Mouse (Mus musculus): ENCODE measurements around the gene Sim2. TPM values are rescaled to one million over a fixed set of nuclear protein-coding genes. Genes with fewer than 3 reads are reported as not detected.

The Sim2 gene
- total RNA-seq, 4 experiments from 2014 or later: 15.8 to 18.6 (median 18.4) TPM

GRCm38 (mm10) chr16:94157819-94158218 is 73.1 kb downstream of the Sim2 start:
- DNase-seq (ENCODE audit: low spot score in 2 of 2): no peak

GRCm38 (mm10) chr16:94162000-94162399 is 77.3 kb downstream of the Sim2 start:
- no peak for DNase-seq (ENCODE audit: low spot score in 2 of 2)

GRCm38 (mm10) chr16:94163051-94163450 is 78.3 kb downstream of the Sim2 start:
- peak in 1 of 2 experiments; percentile 22 for DNase-seq (ENCODE audit: low spot score in 2 of 2)

- no peak for DNase-seq (ENCODE audit: low spot score in 2 of 2)
These were observed 79.5 kb downstream of the Sim2 start for GRCm38 (mm10) chr16:94164236-94164635.

- DNase-seq (ENCODE audit: low spot score in 2 of 2): no peak
These were observed 80.2 kb downstream of the Sim2 start for GRCm38 (mm10) chr16:94164978-94165377.

GRCm38 (mm10) chr16:94168655-94169545 is 84.2 kb downstream of the Sim2 start:
- no peak for DNase-seq (ENCODE audit: low spot score in 2 of 2)

GRCm38 (mm10) chr16:94170218-94170617 is 85.5 kb downstream of the Sim2 start:
- no peak for DNase-seq (ENCODE audit: low spot score in 2 of 2)

- DNase-seq (ENCODE audit: low spot score in 2 of 2): no peak
These were observed 88.6 kb downstream of the Sim2 start for GRCm38 (mm10) chr16:94173361-94173760.

GRCm38 (mm10) chr16:94175366-94175986 is 90.7 kb downstream of the Sim2 start:
- DNase-seq (ENCODE audit: low spot score in 2 of 2): no peak

Small RNAs within 50 kb of the gene (microRNA-seq; reads per million reads assigned to microRNA genes)
- gene Gm23062: not detected

Other genes starting within 250 kb of the Sim2 start
- gene Chaf1b, start 201.0 kb upstream of the Sim2 start, total RNA-seq (2022): under 1 TPM in 3 of 4 experiments, not detected in 1; 0.12 to 0.38 (median 0.29) TPM
- gene Cldn14, start 76.1 kb upstream of the Sim2 start, total RNA-seq (2022): not detected
- 10 to 100 TPM in 2 of 4 experiments, 1 to 10 TPM in 2; 7.9 to 10.8 (median 9.8) TPM for gene Hlcs, start 228.6 kb downstream of the Sim2 start, total RNA-seq (2022)
- under 1 TPM; 0.49 to 0.85 (median 0.74) TPM for gene Ripply3, start 243.5 kb downstream of the Sim2 start, total RNA-seq (2022)

Data from gastrocnemius, adult 8-10 months (tissue).